Mouse (Mus musculus) cerebellum, adult 2 months (tissue): ENCODE measurements around the gene Dpysl5. TPM values are rescaled to one million over a fixed set of nuclear protein-coding genes. Genes with fewer than 3 reads are reported as not detected.
"Not testable (repeated sequence)": the region's sequence is repeated elsewhere in the genome, so short reads cannot be mapped to it uniquely, and the experiment has no call there.

Experiments
- DNase-seq, 2 experiments: peaks; one replicate each; pipeline ENCODE4 v3.0.0; 2021
- H3K27ac ChIP-seq: fragments of 200-500 bp; 2 replicates; pipeline ENCODE4 v1.5.1; 2012; ENCODE audit warnings: low read length, control low read depth, inconsistent platforms; ENCODE audit not compliant: insufficient read depth
- H3K27me3 ChIP-seq: fragments of 200-500 bp; 2 replicates; pipeline ENCODE4 v1.6.1; 2012; ENCODE audit warnings: inconsistent platforms, mild to moderate bottlenecking, low read length, moderate library complexity; ENCODE audit not compliant: control insufficient read depth, insufficient read depth
- H3K4me1 ChIP-seq: fragments of 200-500 bp; 2 replicates; pipeline ENCODE4 v1.6.1; 2011; ENCODE audit warnings: low read length; ENCODE audit not compliant: control insufficient read depth, insufficient read depth
- H3K4me3 ChIP-seq: fragments of 200-500 bp; replicated peaks from 2 replicates; pipeline ENCODE3; 2011; ENCODE audit warnings: mild to moderate bottlenecking, low read depth, low read length, control low read depth; ENCODE audit not compliant: insufficient read depth
- CTCF ChIP-seq: fragments of 200-500 bp; IDR thresholded peaks from 2 replicates; pipeline ENCODE4 v1.5.1; 2011; ENCODE audit warnings: low read depth, mild to moderate bottlenecking, control low read depth, low read length, moderate library complexity, borderline replicate concordance; ENCODE audit not compliant: insufficient read depth
- POLR2A ChIP-seq: fragments of 200-500 bp; IDR thresholded peaks from 2 replicates; pipeline ENCODE4 v1.6.1; 2011; ENCODE audit warnings: low read length, control low read depth, borderline replicate concordance; ENCODE audit not compliant: insufficient read depth
- WGBS: fragments of 180-500 bp; shearing (Covaris S2); methylation state at CpG from one replicate; pipeline ENCODE4 v1.1.7; 2018; 5-methylcytosine and 5-hydroxymethylcytosine counted together
- polyA plus RNA-seq: library from polyadenylated mRNA; depleted of rRNA; stranded (reverse); fragments of >200 nt; gene quantifications from 2 replicates; pipeline ENCODE4 v1.2.3, GENCODE M21; 2012

The Dpysl5 gene
- polyA plus RNA-seq, 1 experiment, result 24.2 TPM

- no peak for TF ChIP-seq POLR2A
- TF ChIP-seq CTCF, result no peak
- 76% methylated on average over 3 of the region's 3 CpGs for WGBS
- Histone ChIP-seq H3K4me3 (no peak overlapping the region), H3K27ac (no peak overlapping the region), H3K27me3 (no peaks in the 10 kb centered on the region), H3K4me1 (no peaks in the 10 kb centered on the region)
- no peak for DNase-seq
Observed at GRCm38 (mm10) chr5:30683993-30684392, 27.4 kb upstream of the Dpysl5 start.

GRCm38 (mm10) chr5:30686781-30687180 lies 24.6 kb upstream of the Dpysl5 start:
- 66% methylated on average over 3 of the region's 3 CpGs for WGBS
- Histone ChIP-seq H3K4me3 (no peak overlapping the region), H3K4me1 (no peaks in the 10 kb centered on the region), H3K27me3 (no peaks in the 10 kb centered on the region), H3K27ac (no peak overlapping the region)
- TF ChIP-seq CTCF (peak; percentile 53; the same call in 1 of the 2 replicates), POLR2A (no peak)
- no peak for DNase-seq

- H3K27me3 ChIP-seq, result no peaks in the 10 kb centered on the region
- no peak overlapping the region for H3K4me3 ChIP-seq
- 83% methylated on average over 8 of the region's 8 CpGs for WGBS
- H3K27ac ChIP-seq, result no peak overlapping the region
- no peaks in the 10 kb centered on the region for H3K4me1 ChIP-seq
- TF ChIP-seq CTCF (no peak), POLR2A (no peak)
- DNase-seq, result no peak
Observed at GRCm38 (mm10) chr5:30700361-30701000, 10.9 kb upstream of the Dpysl5 start.

- H3K27ac ChIP-seq, H3K27me3 ChIP-seq, DNase-seq, H3K4me3 ChIP-seq, H3K4me1 ChIP-seq: not testable (repeated sequence)
- WGBS, result 50% methylated on average over 4 of the region's 4 CpGs
Observed at GRCm38 (mm10) chr5:30701373-30701772, 10.0 kb upstream of the Dpysl5 start.

GRCm38 (mm10) chr5:30701866-30702265 lies 9.5 kb upstream of the Dpysl5 start:
- no peak overlapping the region for H3K27ac ChIP-seq
- WGBS, result 92% methylated on average over 3 of the region's 3 CpGs
- H3K27me3 ChIP-seq, result no peaks in the 10 kb centered on the region
- H3K4me1 ChIP-seq, result no peaks in the 10 kb centered on the region
- no peak for DNase-seq
- H3K4me3 ChIP-seq, result no peak overlapping the region
- no peak for TF ChIP-seq CTCF
- TF ChIP-seq POLR2A, result no peak

GRCm38 (mm10) chr5:30709744-30710383 lies 1.5 kb upstream of the Dpysl5 start:
- no peak overlapping the region for H3K4me3 ChIP-seq
- TF ChIP-seq POLR2A (no peak), CTCF (peak; percentile 84)
- H3K27me3 ChIP-seq, result no peaks in the 10 kb centered on the region
- H3K4me1 ChIP-seq, result no peaks in the 10 kb centered on the region
- WGBS, result 3% methylated on average over 13 of the region's 13 CpGs
- peak; percentile 84 to 85 for DNase-seq
- no peak overlapping the region for H3K27ac ChIP-seq

- H3K27me3 ChIP-seq, result no peaks in the 10 kb centered on the region
- no peaks in the 10 kb centered on the region for H3K4me1 ChIP-seq
- no peak overlapping the region for H3K27ac ChIP-seq
- peak; percentile 11 to 28 for DNase-seq
- WGBS, result 32% methylated on average over 8 of the region's 8 CpGs
- TF ChIP-seq POLR2A (no peak), CTCF (no peak)
- H3K4me3 ChIP-seq, result no peak overlapping the region
Observed at GRCm38 (mm10) chr5:30710486-30710885, 878 bp upstream of the Dpysl5 start.

GRCm38 (mm10) chr5:30712002-30712390 lies 632 bp downstream of the Dpysl5 start:
- Histone ChIP-seq H3K4me3 (peak overlapping the region; percentile 64), H3K27ac (no peak overlapping the region), H3K4me1 (no peaks in the 10 kb centered on the region), H3K27me3 (no peaks in the 10 kb centered on the region)
- WGBS, result 1% methylated on average over 14 of the region's 14 CpGs
- DNase-seq, result peak in 1 of 2 experiments; percentile 31
- TF ChIP-seq CTCF, result no peak
- no peak for TF ChIP-seq POLR2A
